Mouse (Mus musculus) limb, embryonic 14.5 days (tissue): Measurements from ENCODE around the gene Antxr1. TPM values are rescaled to one million over a fixed set of nuclear protein-coding genes. Genes with fewer than 3 reads are reported as not detected.

ENCODE experiments used
- ATAC-seq: fragments of 200-750 bp; cut with Nextera tagmentation; 2 replicates; pipeline ENCODE4 v1.8.0; 2017; ENCODE audit warnings: low read depth, moderate number of reproducible peaks, moderate TSS enrichment; ENCODE audit not compliant: low FRiP score
- DNase-seq: peaks from one replicate; pipeline ENCODE4 v3.0.0-alpha.2; 2015; ENCODE audit warnings: low spot score
- H3K27ac ChIP-seq: fragments of 300-500 bp; sonication (generic); replicated peaks from 2 replicates; pipeline ENCODE4 v1.5.1; 2014; ENCODE audit warnings: low read depth, mild to moderate bottlenecking, low read length, moderate library complexity, mixed read lengths
- H3K27me3 ChIP-seq: fragments of 300-500 bp; sonication (generic); 2 replicates; pipeline ENCODE4 v1.6.1; 2014; ENCODE audit warnings: low read length, mixed read lengths; ENCODE audit not compliant: control insufficient read depth, insufficient read depth
- H3K36me3 ChIP-seq: fragments of 300-500 bp; sonication (generic); 2 replicates; pipeline ENCODE4 v1.6.1; 2014; ENCODE audit warnings: mild to moderate bottlenecking, low read length, moderate library complexity, mixed read lengths; ENCODE audit not compliant: control insufficient read depth, insufficient read depth
- H3K4me1 ChIP-seq: fragments of 300-500 bp; sonication (generic); 2 replicates; pipeline ENCODE4 v1.6.1; 2014; ENCODE audit warnings: antibody characterized with exemption, low read length, mixed read lengths; ENCODE audit not compliant: control insufficient read depth, insufficient read depth
- H3K4me2 ChIP-seq: fragments of 300-500 bp; sonication (generic); replicated peaks from 2 replicates; pipeline ENCODE4 v1.6.1; 2014; ENCODE audit warnings: low read depth, mild to moderate bottlenecking, low read length, moderate library complexity; ENCODE audit not compliant: severe bottlenecking
- H3K4me3 ChIP-seq: fragments of 300-500 bp; sonication (generic); replicated peaks from 2 replicates; pipeline ENCODE4 v1.5.1; 2014; ENCODE audit warnings: low read length
- H3K9ac ChIP-seq: fragments of 300-500 bp; sonication (generic); 2 replicates; pipeline ENCODE4 v1.6.1; 2014; ENCODE audit warnings: mild to moderate bottlenecking, low read depth, low read length, moderate library complexity; ENCODE audit not compliant: severe bottlenecking
- H3K9me3 ChIP-seq: fragments of 300-500 bp; sonication (generic); 2 replicates; pipeline ENCODE4 v1.6.1; 2016; ENCODE audit warnings: low read length; ENCODE audit not compliant: control insufficient read depth
- POLR2A ChIP-seq: fragments of 200-500 bp; IDR thresholded peaks from 2 replicates; pipeline ENCODE4 v1.8.0; 2012; ENCODE audit warnings: inconsistent platforms, mild to moderate bottlenecking, moderate library complexity, borderline replicate concordance; ENCODE audit not compliant: insufficient read depth, insufficient read length; ENCODE audit errors: extremely low read depth
- WGBS: fragments of 180-500 bp; shearing (Covaris S2); extraction: QIAGEN DNeasy Blood & Tissue Kit; methylation state at CpG from one replicate; pipeline ENCODE4 v1.1.7; 2014; 5-methylcytosine and 5-hydroxymethylcytosine counted together
- polyA plus RNA-seq, 2 experiments: library from polyadenylated mRNA; depleted of rRNA in 1 of 2; stranded (reverse) in 1 of 2; unstranded in 1 of 2; fragments of >200 nt; fragmentation: Nextera tagmentation in 1 of 2; extraction: Ambion mirVana in 1 of 2; gene quantifications; 2 replicates each; pipeline versions ENCODE4 v1.2.1 to v1.2.3; 2012 to 2014

The Antxr1 gene
- polyA plus RNA-seq, 2 experiments: 33.8 to 75.7 TPM

GRCm38 (mm10) chr6:87312761-87313160, 22.9 kb downstream of the Antxr1 start:
- Histone ChIP-seq H3K27ac (no peak overlapping the region), H3K4me1 (peaks cover 7% of the 10 kb centered on the region; the same call in 1 of the 2 replicates), H3K4me2 (no peak overlapping the region), H3K27me3 (no peaks in the 10 kb centered on the region), H3K36me3 (peaks cover 49% of the 10 kb centered on the region), H3K9ac (no peak overlapping the region), H3K9me3 (no peaks in the 10 kb centered on the region), H3K4me3 (no peak overlapping the region)
- 75% methylated on average over 4 of the region's 4 CpGs for WGBS
- ATAC-seq (no peak), DNase-seq (no peak)
- no peak for TF ChIP-seq POLR2A

- H3K27ac ChIP-seq: no peak overlapping the region
- WGBS: 83% methylated on average over 8 of the region's 8 CpGs
Measured at GRCm38 (mm10) chr6:87304486-87304885, 31.1 kb downstream of the Antxr1 start.

GRCm38 (mm10) chr6:87302746-87303145, 32.9 kb downstream of the Antxr1 start:
- no peaks in the 10 kb centered on the region for H3K9me3 ChIP-seq
- H3K4me3 ChIP-seq: no peak overlapping the region
- H3K27ac ChIP-seq: peak overlapping the region; percentile 50
- WGBS: 26% methylated on average over 5 of the region's 5 CpGs
- ATAC-seq: no peak
- peaks cover 25% of the 10 kb centered on the region for H3K36me3 ChIP-seq
- peaks cover 41% of the 10 kb centered on the region for H3K4me1 ChIP-seq
- peak overlapping the region; percentile 6; the same call in 1 of the 2 replicates for H3K4me2 ChIP-seq
- no peaks in the 10 kb centered on the region for H3K27me3 ChIP-seq
- peak; percentile 51 for DNase-seq
- H3K9ac ChIP-seq: no peak overlapping the region
- TF ChIP-seq POLR2A: no peak

More at GRCm38 (mm10) chr6:87304486-87304885, 31.1 kb downstream of the Antxr1 start:
- Histone ChIP-seq H3K4me3 (no peak overlapping the region), H3K9ac (no peak overlapping the region), H3K9me3 (no peaks in the 10 kb centered on the region), H3K36me3 (peaks cover 42% of the 10 kb centered on the region), H3K4me1 (peaks cover 38% of the 10 kb centered on the region), H3K4me2 (no peak overlapping the region), H3K27me3 (no peaks in the 10 kb centered on the region)
- DNase-seq: no peak
- no peak for ATAC-seq
- TF ChIP-seq POLR2A: no peak

- no peak overlapping the region for H3K9ac ChIP-seq
- no peak overlapping the region for H3K4me3 ChIP-seq
- no peak for TF ChIP-seq POLR2A
- H3K27me3 ChIP-seq: no peaks in the 10 kb centered on the region
- H3K36me3 ChIP-seq: peaks cover 18% of the 10 kb centered on the region; the same call in 1 of the 2 replicates
- WGBS: 30% methylated on average over 4 of the region's 4 CpGs
- H3K4me2 ChIP-seq: no peak overlapping the region
- H3K27ac ChIP-seq: no peak overlapping the region
- H3K4me1 ChIP-seq: peaks cover 41% of the 10 kb centered on the region
- no peak for ATAC-seq
- no peaks in the 10 kb centered on the region for H3K9me3 ChIP-seq
- DNase-seq: no peak
Measured at GRCm38 (mm10) chr6:87301991-87302390, 33.6 kb downstream of the Antxr1 start.

GRCm38 (mm10) chr6:87294904-87295303, 40.7 kb downstream of the Antxr1 start:
- 64% methylated on average over 3 of the region's 3 CpGs for WGBS
- H3K9me3 ChIP-seq: no peaks in the 10 kb centered on the region
- no peak for DNase-seq

More at GRCm38 (mm10) chr6:87294904-87295303, 40.7 kb downstream of the Antxr1 start:
- H3K4me3 ChIP-seq: no peak overlapping the region
- no peak overlapping the region for H3K4me2 ChIP-seq
- H3K36me3 ChIP-seq: peaks cover 16% of the 10 kb centered on the region
- TF ChIP-seq POLR2A: no peak
- no peaks in the 10 kb centered on the region for H3K27me3 ChIP-seq
- H3K9ac ChIP-seq: no peak overlapping the region
- no peak overlapping the region for H3K27ac ChIP-seq
- peaks cover 6% of the 10 kb centered on the region; the same call in 1 of the 2 replicates for H3K4me1 ChIP-seq
- no peak for ATAC-seq
